Mouse (Mus musculus) heart, adult 2 months (tissue): ENCODE results near the gene Zfp36l2. TPM values are rescaled to one million over a fixed set of nuclear protein-coding genes. Genes with fewer than 3 reads are reported as not detected.
A peak's percentile ranks its signal among the peaks of the same experiment; 100 is the strongest.

Experiments used
- DNase-seq, 2 experiments: peaks; one replicate each; pipeline ENCODE4 v3.0.0; 2021
- H3K27ac ChIP-seq: fragments of 200-600 bp; 2 replicates; pipeline ENCODE4 v1.8.1; 2022
- H3K27me3 ChIP-seq: fragments of 200-500 bp; 2 replicates; pipeline ENCODE4 v1.6.1; 2012; ENCODE audit warnings: mild to moderate bottlenecking, low read length, inconsistent platforms, mixed read lengths; ENCODE audit not compliant: control insufficient read depth, insufficient read depth
- H3K36me3 ChIP-seq: fragments of 200-500 bp; 2 replicates; pipeline ENCODE4 v1.6.1; 2012; ENCODE audit warnings: low read length, inconsistent platforms; ENCODE audit not compliant: control insufficient read depth, insufficient read depth
- H3K4me1 ChIP-seq: fragments of 200-500 bp; 2 replicates; pipeline ENCODE4 v1.6.1; 2011; ENCODE audit warnings: low read length; ENCODE audit not compliant: control insufficient read depth, insufficient read depth
- H3K4me3 ChIP-seq: fragments of 200-600 bp; 2 replicates; pipeline ENCODE4 v1.8.1; 2022
- H3K79me2 ChIP-seq: fragments of 200-500 bp; replicated peaks from 2 replicates; pipeline ENCODE4 v1.6.1; 2012; ENCODE audit warnings: mild to moderate bottlenecking, inconsistent platforms, low read length, moderate library complexity, mixed read lengths; ENCODE audit not compliant: control insufficient read depth, insufficient read depth
- H3K9ac ChIP-seq: fragments of 200-500 bp; 2 replicates; pipeline ENCODE4 v1.6.1; 2012; ENCODE audit warnings: low read depth, mild to moderate bottlenecking, control low read depth, inconsistent platforms, low read length, mixed read lengths
- CTCF ChIP-seq: fragments of 200-600 bp; IDR thresholded peaks from 2 replicates; pipeline ENCODE4 v1.8.1; 2022; ENCODE audit warnings: antibody characterized with exemption, mild to moderate bottlenecking, moderate library complexity
- EP300 ChIP-seq: fragments of 200-500 bp; IDR thresholded peaks from 2 replicates; pipeline ENCODE4 v1.6.1; 2011; ENCODE audit warnings: low read depth, low read length, control low read depth; ENCODE audit not compliant: insufficient read depth
- POLR2A ChIP-seq: fragments of 200-500 bp; IDR thresholded peaks from 2 replicates; pipeline ENCODE4 v1.6.1; 2011; ENCODE audit warnings: mild to moderate bottlenecking, low read depth, low read length, control low read depth; ENCODE audit not compliant: insufficient read depth
- WGBS: fragments of 180-500 bp; shearing (Covaris S2); methylation state at CpG from one replicate; pipeline ENCODE4 v1.1.7; 2018; 5-methylcytosine and 5-hydroxymethylcytosine counted together
- intact Hi-C: fragments of 180-260 bp; cut with DNase I; formaldehyde crosslinking; loops from one replicate; pipeline ENCODE4 v1.15.1; 2025
- polyA plus RNA-seq: library from polyadenylated mRNA; depleted of rRNA; stranded (reverse); fragments of >200 nt; gene quantifications from 2 replicates; pipeline ENCODE4 v1.2.3, GENCODE M21; 2012
- total RNA-seq, 2 experiments: library from RNA; stranded (reverse); gene quantifications; 2 replicates each; pipeline ENCODE4 v1.2.3; 2021

The Zfp36l2 gene
- total and polyA plus RNA-seq, 3 experiments, result 19.3 to 23.3 (median 19.8) TPM

GRCm38 (mm10) chr17:84183291-84183781 is 4.4 kb downstream of the Zfp36l2 start:
- WGBS, result 10% methylated on average over 12 of the region's 12 CpGs

GRCm38 (mm10) chr17:84182311-84183271 is 5.2 kb downstream of the Zfp36l2 start:
- TF ChIP-seq CTCF, result no peak
- no peak for TF ChIP-seq EP300
- no peak for TF ChIP-seq POLR2A
- intact Hi-C loops, result loop anchor here (2.0 kb wide), 1 partner anchor 36 kb away; no protein-coding TSS in a partner anchor
- Histone ChIP-seq H3K27ac (peak overlapping the region; percentile 92), H3K27me3 (no peaks in the 10 kb centered on the region), H3K4me3 (peak overlapping the region; percentile 33), H3K36me3 (peaks cover 3% of the 10 kb centered on the region), H3K4me1 (peaks cover 14% of the 10 kb centered on the region), H3K79me2 (no peaks in the 10 kb centered on the region), H3K9ac (peak overlapping the region; percentile 52)
- peak; percentile 63 to 68 for DNase-seq
- 34% methylated on average over 16 of the region's 16 CpGs for WGBS

More at GRCm38 (mm10) chr17:84183291-84183781, 4.4 kb downstream of the Zfp36l2 start:
- intact Hi-C loops, result loop anchor here (2.0 kb wide), 1 partner anchor 37 kb away; no protein-coding TSS in a partner anchor
- TF ChIP-seq EP300, result peak; percentile 71; the same call in 1 of the 2 replicates
- peak; percentile 86 for TF ChIP-seq POLR2A
- no peak for TF ChIP-seq CTCF
- Histone ChIP-seq H3K79me2 (no peaks in the 10 kb centered on the region), H3K4me1 (peaks cover 14% of the 10 kb centered on the region), H3K27me3 (no peaks in the 10 kb centered on the region), H3K27ac (peak overlapping the region; percentile 92), H3K9ac (peak overlapping the region; percentile 51), H3K4me3 (peak overlapping the region; percentile 33), H3K36me3 (peaks cover 3% of the 10 kb centered on the region)
- DNase-seq, result peak; percentile 92 to 95

GRCm38 (mm10) chr17:84181502-84182310 is 6.0 kb downstream of the Zfp36l2 start:
- H3K79me2 ChIP-seq, result no peaks in the 10 kb centered on the region
- no peak for TF ChIP-seq CTCF
- no peak for TF ChIP-seq EP300
- TF ChIP-seq POLR2A, result peak; percentile 38; the same call in 1 of the 2 replicates
- 45% methylated on average over 18 of the region's 18 CpGs for WGBS
- H3K36me3 ChIP-seq, result peaks cover 3% of the 10 kb centered on the region
- H3K4me1 ChIP-seq, result peaks cover 14% of the 10 kb centered on the region
- H3K4me3 ChIP-seq, result no peak overlapping the region
- peak overlapping the region; percentile 92 for H3K27ac ChIP-seq
- intact Hi-C loops, result loop anchor here (2.0 kb wide), 1 partner anchor 35 kb away; no protein-coding TSS in a partner anchor
- no peaks in the 10 kb centered on the region for H3K27me3 ChIP-seq
- peak overlapping the region; percentile 36; the same call in 1 of the 2 replicates for H3K9ac ChIP-seq
- DNase-seq, result peak; percentile 72 to 81

GRCm38 (mm10) chr17:84180715-84181501 is 6.8 kb downstream of the Zfp36l2 start:
- H3K79me2 ChIP-seq, result no peaks in the 10 kb centered on the region
- H3K27me3 ChIP-seq, result no peaks in the 10 kb centered on the region
- H3K9ac ChIP-seq, result no peak overlapping the region
- peak; percentile 51 to 73 for DNase-seq
- TF ChIP-seq CTCF (no peak), EP300 (no peak), POLR2A (no peak; the same call in 1 of the 2 replicates)
- H3K36me3 ChIP-seq, result peaks cover 3% of the 10 kb centered on the region
- intact Hi-C loops, result no loop called here
- peak overlapping the region; percentile 92 for H3K27ac ChIP-seq
- 43% methylated on average over 11 of the region's 11 CpGs for WGBS
- peaks cover 14% of the 10 kb centered on the region for H3K4me1 ChIP-seq
- no peak overlapping the region for H3K4me3 ChIP-seq

- no peak overlapping the region for H3K4me3 ChIP-seq
- intact Hi-C loops, result no loop called here
Measured at GRCm38 (mm10) chr17:84179973-84180365, 7.8 kb downstream of the Zfp36l2 start.

More at GRCm38 (mm10) chr17:84179973-84180365, 7.8 kb downstream of the Zfp36l2 start:
- 80% methylated on average over 4 of the region's 4 CpGs for WGBS
- Histone ChIP-seq H3K4me1 (peaks cover 14% of the 10 kb centered on the region), H3K36me3 (peaks cover under 1% of the 10 kb centered on the region; the same call in 1 of the 2 replicates), H3K27me3 (no peaks in the 10 kb centered on the region), H3K9ac (no peak overlapping the region), H3K27ac (peak overlapping the region; percentile 92), H3K79me2 (no peaks in the 10 kb centered on the region)
- TF ChIP-seq POLR2A, result no peak
- TF ChIP-seq CTCF, result no peak
- TF ChIP-seq EP300, result no peak
- DNase-seq, result peak; percentile 29 to 41
